Mouse (Mus musculus) megakaryocyte-erythroid progenitor cell, adult 5-6 weeks (primary cell): ENCODE results near the gene Zfp568. TPM values are rescaled to one million over a fixed set of nuclear protein-coding genes. Genes with fewer than 3 reads are reported as not detected.

ENCODE experiments used
- ATAC-seq: replicated peaks from 2 replicates; pipeline ENCODE4 v1.8.0; 2016; ENCODE audit warnings: mild to moderate bottlenecking, inconsistent platforms; ENCODE audit not compliant: severe bottlenecking, poor library complexity, low FRiP score, low TSS enrichment
- total RNA-seq, 2 experiments: library from RNA; stranded (forward) in 1 of 2; stranded (reverse) in 1 of 2; fragments of 200-1000, 215-1000 nt in 1 of 2; fragments of >200 nt in 1 of 2; fragmentation: Nextera tagmentation in 1 of 2; gene quantifications; 2 replicates each; pipeline ENCODE4 v1.2.3; 2014 to 2017

Zfp568 gene
- total RNA-seq, 2 experiments from 2014 or later = 9.0 to 25.7 TPM

DNA sequence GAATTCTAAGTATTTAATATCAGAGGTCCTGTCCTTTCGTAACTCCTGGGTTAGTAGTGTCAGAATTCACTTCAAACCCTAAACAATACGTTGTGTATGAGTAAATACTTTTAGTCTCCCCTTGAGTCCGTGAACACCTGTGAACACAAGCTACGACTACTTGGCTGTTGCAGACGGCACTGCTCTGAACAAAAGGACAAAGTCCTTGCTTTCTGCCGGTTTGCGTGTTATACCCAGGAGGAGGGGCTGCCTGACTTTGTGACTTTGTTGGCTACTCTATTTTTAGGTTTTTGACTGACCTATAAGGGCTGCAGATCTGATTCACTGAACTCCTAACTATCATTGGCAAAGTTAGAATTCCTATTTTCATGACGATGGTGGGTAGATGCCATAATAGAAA lies 2.3 kb downstream of the Zfp568 start:
- ATAC-seq = no peak

DNA sequence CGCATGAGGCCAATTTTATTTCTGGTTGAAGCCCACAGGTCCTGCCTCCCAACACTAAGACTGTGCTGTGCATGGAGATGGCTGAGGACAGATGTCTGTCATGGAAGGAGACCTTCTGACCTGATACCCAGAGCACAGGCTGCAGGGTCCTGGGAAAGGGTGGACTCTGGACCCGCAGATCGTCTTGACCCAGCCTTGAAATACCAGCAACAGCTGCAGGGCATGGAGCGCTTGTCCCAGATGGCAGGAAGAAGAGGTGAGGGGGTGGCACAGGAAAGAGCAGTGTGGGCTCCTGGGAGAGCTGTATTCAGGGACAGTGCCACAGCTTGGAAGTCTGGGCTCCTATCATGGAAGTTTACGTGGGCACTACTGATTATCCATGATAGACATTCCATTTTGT lies 3.8 kb downstream of the Zfp568 start:
- ATAC-seq = no peak

DNA sequence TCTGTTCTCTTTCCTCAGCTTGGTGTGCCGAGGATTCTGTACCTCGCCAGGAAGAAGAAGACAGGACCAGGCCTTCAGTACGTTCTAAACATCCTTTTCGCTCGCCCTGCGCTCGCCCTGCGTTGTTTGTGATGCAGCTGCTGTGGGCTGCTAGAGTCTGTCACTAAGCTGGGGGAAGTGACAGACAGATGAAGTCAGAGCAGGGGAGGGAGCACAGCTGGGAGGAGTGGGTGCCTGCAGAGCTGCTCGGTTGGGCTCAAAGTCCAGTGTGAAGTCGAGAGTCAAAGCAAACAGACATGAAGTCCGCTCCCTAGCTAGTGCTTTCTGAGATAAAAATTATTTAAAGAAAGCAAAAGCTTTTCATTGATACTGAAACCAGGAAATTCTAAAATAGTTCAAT lies 5.3 kb downstream of the Zfp568 start:
- no peak for ATAC-seq

DNA sequence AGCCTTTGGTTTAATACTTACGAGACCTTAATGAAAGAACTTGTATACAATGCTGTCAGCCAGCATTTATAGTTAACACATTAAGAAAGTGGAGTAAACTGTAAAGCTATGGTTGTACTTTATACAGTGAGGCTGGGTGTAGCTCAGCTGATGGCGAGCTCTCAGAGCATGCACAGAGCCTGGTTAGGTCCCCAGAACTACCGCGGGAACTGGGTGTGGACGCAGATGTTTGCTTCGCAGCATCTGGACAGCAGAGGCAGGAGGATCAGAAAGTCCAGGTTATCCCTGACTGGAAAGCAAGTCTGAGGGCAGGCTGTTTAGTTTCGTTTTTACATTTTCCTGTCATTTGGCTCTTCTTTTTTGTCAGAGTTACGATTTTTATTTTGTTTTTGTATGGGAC lies 8.9 kb downstream of the Zfp568 start:
- no peak for ATAC-seq

DNA sequence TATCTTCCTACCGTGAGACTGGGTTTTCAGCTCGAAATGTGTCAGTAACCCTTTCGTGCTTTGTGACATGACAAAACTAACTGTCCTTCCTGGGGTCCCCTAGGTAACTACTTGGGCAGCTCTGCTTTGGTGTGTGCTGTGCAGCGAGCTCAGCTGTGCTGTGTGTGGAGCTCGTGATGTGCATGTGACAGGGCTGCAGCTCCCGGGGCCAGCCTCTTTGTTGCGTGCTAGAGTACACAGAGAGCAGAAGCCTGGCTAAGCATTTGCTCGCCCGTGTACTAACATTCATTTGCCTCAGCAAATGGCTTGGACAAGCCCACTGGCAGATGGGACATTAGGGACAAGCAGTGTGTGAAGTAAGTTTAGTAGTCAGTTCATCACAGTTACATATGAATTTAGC lies 9.6 kb downstream of the Zfp568 start:
- ATAC-seq = no peak

DNA sequence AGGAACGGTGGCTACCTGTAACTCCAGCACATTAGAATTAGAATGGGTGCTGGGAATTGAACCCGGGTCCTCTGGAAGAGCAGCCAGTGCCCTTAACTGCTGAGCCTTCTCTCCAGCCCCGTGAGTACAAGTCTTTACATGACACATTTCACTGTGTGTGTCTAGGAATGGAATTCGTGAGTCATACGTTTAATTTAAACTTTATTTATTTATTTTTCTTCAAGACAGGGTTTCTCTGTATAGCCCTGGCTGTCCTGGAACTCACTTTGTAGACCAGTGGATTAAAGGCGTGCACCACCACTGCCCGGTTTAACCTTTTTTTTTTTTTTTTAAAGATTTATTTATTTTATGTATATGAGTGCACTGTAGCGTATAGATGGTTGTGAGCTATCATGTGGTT lies 11.4 kb downstream of the Zfp568 start:
- no peak for ATAC-seq

DNA sequence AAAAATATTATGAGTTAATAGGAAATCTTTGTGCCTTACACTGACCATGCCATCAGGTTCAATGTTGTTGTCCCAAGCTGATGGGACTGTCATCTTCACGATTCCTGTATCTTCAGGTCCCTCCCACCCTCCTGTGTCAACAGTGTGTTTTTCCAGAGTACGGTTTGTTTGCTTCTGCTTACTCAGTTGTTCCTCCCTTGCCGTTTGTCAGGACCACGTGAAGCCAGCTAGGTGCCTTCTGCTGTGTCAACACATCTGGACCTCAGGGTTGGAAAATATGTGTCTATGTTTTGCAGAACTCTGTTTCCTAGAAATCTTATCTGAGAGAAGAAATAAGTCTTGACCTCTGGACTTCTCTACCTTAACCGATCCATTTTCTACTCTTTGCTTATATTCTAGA lies 16.8 kb downstream of the Zfp568 start:
- ATAC-seq = no peak

DNA sequence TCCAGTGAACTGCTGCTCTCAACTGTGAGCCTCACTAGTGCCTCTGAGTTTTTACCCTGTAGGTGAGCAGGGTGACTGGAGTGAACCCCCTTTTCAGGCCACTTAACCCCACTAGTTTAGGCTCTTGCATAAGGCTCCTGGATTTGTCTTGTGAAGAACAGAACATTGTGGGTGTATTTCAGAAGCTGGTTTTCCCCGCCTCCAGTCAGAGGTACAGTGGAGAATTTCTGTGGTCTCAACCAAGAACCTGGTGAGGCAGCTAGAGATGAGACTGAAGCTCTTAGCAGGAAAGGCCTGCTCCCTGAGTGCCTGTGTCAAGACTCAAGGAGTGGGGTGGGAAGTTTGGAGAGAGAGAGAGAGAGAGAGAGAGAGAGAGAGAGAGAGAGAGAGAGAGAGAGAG lies 23.8 kb downstream of the Zfp568 start:
- ATAC-seq = no peak

DNA sequence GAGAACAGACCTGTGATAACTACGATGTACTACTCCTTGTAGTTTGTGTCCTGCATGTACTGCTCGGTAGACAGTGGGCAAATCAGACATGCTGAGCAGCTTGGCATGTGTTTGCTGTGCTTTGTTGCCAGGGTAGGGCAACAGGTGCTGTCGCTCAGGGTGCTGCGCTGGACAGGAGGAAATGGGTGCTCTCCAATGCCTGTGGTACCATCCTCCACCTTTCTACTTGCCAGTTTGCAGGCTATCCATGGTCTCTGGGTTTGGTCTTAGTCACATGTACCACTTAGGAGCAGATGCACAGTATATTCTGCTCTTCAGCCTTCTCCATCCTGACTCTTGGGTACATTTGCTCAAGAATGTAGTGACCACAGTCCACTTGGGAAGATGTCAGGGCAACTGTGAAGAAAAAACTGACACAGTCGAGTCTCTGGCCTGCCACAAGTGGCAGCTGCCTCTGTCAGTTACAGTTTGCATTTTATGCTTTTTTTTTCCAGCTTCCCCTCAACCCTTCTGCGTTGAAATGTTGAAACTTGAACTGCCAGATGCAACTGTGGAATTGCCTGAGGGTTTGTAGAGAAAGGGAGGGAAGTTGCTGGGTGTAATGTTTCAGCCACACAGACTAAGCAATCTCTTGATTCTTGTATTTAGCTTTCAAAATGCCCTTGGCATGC lies 24.4 kb downstream of the Zfp568 start:
- no peak for ATAC-seq

DNA sequence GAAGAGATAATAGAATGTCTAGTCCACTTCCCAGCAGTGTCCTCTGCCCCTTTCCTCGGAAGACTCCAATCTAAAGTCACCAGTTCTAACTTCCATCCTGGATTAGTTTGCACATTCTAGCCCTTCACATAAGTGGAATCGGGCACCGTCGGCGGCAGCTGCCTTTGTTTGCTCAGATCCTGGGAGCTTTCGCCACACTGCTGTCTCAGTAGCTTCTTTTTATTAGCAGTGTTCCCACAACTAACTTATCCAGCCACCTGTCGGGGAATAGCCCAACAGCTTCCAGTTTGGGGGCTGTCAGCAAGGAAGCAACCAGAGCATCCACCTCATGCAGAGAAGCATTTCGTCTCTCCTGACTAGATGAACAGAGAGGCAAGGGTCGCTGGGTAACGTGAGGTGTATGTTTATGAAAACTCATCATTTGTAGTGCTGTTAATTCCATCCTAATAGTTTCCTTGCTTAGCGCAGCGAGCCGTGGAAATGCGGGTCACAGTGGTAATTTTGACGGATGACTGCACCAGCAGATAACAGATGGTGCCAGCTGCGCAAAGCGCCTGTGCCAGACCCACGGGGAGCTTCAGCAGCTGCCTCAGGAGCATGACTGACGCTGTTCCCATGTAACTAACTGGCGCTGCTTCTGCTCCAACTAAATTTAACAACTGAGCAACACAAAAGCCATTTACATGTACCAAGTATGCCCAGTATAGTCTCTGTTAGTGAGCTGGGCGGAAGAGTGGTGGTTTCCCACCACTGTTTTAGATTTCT lies 25.7 kb downstream of the Zfp568 start:
- ATAC-seq = no peak

DNA sequence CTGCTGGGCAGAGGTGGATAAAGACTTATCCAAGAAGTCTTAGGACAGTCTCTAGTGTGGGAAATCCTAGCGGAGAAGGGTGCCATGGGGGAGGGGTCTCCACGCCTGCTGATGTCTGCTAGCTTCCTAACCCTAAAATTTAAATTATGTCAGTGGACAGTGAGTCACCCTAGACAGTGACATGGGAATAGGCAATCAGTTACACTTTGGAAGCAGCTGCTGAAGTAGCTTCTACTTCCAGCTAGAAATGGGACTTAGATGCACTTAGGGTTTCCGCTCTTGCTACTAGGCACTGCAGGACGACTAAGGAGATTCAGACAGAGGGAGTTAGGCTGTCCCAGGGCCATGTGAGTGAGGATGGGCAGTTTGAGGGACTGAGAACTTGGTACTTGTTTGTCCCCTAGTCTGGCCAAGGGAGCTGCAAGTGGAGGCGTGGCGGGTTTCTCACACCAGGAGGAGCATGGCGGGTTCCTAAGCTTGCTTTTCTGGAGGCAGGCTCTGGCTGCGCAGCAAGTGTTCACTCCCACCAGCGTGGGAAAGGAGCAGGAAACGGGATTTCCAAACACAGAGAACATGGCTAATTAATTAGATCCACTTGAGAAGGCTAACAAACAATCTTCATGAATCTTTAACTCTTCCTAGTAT lies 26.9 kb downstream of the Zfp568 start:
- ATAC-seq = no peak

DNA sequence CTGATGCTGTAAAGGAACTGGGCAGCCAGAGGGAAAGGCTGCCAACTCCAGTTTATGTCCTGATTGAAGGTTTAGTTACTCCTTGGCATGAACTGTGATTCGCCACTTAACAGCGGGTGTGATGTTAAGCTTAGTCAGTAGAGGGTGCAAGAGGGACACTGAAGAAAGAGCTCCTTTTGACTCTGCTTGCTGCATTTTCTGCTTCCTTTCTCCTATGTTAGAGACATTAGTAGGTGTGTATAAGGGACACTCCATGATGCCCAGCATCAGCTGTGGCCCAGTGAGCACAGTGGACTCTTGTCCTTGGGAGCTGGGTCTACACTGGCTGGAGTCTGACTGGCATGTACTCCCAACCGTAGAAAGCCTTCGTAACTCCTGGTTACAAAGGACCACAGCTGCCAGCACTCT lies 29.2 kb downstream of the Zfp568 start:
- peak; percentile 79 for ATAC-seq

DNA sequence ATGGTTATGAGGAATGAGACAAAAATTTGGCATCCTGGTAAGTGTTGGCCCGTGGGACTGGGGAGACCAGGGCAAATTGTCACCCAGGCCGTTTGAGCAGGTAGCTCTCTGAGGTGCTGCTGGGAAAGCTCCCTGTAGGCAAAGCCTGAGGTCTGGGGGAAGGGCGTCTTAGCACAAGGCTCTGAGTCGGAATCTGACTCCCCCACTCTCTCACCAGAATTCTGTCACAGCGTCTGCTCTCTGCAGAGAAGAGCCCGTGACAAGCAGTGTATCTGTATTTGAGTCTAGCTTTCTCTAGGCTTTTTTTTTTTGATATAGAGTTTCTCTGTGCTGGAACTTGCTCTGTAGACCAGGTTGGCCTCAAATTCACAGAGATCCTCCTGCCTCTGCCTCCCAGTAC lies 33.5 kb downstream of the Zfp568 start:
- no peak for ATAC-seq

DNA sequence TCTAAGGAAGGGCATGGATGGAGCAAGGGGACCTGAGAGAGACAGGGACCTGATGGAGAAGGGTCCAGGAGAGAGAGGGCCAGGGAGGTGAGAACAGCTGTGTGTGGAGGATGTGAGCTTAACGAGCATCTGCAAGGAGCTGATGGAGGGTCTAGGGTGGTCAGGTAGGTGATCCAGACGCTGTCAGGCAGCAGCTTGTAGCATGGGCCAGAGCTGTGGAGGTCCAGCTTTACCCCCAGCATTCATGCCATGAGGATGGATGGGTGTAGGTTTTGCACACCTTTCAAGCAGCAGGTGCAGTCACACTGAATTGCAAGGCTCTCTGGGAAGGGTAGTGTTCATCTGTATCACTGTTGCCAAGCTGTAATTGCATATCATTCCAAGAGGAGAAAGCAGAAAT lies 35.8 kb downstream of the Zfp568 start:
- ATAC-seq = no peak

DNA sequence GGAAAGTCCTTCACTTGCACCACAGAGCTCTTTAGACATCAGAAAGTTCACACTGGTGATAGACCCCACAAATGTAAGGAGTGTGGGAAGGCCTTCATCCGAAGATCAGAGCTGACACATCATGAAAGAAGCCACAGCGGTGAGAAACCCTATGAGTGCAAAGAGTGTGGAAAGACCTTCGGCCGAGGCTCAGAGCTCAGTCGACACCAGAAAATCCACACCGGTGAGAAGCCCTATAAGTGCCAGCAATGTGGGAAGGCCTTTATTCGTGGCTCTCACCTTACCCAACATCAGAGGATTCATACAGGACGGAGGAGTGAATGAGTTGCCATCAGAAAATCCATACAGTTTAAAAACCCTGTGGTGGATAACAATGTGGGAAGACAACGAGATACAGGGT lies 39.6 kb downstream of the Zfp568 start:
- ATAC-seq = no peak

DNA sequence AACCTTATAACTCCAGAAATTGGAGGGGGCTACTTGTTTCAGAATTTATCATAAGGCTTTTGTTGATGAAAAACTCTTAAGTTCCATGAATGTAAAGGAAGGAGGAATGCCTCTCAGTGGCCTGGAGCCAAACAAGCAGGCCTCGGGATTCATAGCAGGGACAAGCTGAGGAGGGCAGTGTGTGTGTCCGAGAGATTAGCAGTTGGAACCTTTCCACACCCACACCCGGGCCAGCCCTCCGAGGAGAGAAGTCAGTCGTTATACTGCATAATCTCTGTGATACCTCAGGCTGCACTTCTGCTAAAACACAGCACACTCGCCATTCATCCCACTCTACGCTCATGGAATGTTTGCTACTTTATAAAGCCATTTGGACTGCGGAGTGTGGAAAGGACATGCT lies 40.0 kb downstream of the Zfp568 start:
- ATAC-seq = peak; percentile 66; the same call in 1 of the 2 replicates

DNA sequence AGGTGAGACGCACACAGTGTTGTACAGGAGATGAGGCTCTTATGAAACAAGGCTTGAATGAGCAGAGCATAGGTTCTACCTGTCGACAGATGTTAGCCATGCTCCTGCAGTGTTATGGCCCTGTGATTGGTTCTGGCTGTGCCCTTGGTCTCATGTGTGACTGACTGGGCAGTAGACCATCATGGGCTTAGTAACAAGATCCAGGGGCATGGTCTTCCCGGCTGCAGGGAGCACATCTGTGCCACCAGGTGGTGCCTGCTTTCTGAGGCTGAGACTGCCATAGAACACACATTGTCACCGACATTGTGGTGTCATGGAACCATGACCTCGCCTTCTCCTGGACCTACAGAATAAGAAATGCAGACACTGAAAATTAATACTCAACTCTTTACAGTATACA lies 41.6 kb downstream of the Zfp568 start:
- no peak for ATAC-seq

DNA sequence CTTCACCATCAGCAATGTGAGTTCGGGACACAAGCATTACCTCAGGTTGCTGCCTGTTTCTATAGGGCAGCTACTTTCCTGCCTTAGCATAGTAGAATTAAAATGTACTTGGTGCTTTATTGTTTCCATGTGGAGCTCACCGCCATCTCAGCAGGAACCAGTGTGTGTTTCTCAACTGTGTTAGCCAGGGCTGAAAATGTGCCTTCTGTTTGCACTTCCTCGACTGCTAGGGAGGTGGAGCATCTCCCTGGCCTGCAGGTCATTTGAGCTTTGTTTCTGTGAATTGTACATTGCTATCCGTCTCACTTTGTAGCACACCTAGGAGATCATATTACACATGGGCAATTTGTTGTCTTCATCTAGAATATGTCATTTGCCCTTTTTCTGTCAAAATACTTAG lies 43.6 kb downstream of the Zfp568 start:
- ATAC-seq = no peak

DNA sequence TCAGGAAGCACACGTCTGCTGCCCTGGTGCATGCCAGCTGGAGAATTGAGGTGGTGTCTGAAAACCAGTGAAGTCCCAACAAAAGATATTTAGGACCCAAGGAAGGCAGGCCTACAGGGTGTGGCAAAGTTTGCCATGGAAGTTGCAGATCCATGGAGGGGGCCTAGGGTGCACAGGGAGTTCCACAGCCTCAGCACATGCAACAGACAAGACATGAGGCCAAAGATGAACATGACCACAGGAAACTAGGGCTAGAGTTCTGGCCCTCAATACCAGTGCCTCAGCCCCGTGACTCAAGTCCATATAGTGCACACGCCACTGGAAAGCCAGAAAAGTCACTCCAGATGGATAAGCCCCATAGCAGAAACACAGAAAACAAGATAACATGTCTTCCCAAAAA lies 44.8 kb downstream of the Zfp568 start:
- no peak for ATAC-seq

DNA sequence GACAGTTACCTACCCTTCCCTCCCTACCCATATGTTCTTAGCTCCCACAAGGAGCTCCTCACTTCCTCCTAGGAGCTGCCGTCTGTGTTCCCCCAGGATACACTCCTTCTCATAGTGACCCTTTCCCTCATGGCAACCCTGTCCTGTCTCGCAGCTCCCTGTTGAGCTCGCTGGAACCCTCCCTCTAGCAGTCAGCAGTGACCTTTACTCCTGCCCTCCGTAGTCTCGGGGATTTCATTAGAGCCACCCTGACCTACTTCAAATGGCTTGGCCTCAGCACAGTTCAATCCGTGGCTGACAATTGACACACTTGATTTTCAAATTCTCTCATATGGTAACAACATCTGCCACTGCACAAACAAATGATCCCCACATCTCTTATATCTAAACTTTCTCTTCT lies 46.9 kb downstream of the Zfp568 start:
- ATAC-seq = no peak

DNA sequence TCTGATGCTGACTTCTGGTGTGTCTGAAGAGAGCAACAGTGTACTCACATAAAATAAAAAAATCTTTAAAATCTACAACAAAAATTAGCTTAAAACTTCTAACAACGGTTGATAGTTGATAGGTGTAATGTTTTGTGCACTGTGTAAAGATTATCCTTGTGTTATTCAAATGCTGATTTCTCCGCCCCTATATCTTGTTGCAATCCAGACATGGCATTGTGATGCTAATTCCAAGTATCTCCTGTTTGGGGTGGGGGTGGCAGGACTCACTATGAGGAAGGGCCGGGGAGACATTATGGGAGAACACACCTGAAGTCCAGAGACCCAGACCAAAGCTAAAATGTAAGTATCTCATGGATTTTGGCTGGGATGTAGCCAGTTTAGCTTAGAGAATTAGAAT lies 47.6 kb downstream of the Zfp568 start:
- ATAC-seq = no peak
